Mouse (Mus musculus) kidney, embryonic 14.5 days (tissue): ENCODE data around the gene Styk1. TPM values are rescaled to one million over a fixed set of nuclear protein-coding genes. Genes with fewer than 3 reads are reported as not detected.

Experiments
- ATAC-seq: fragments of 200-750 bp; cut with Nextera tagmentation; 2 replicates; pipeline ENCODE4 v1.8.0; 2017; ENCODE audit warnings: moderate number of reproducible peaks, mild to moderate bottlenecking, moderate TSS enrichment, moderate library complexity; ENCODE audit not compliant: low FRiP score, low TSS enrichment
- H3K27ac ChIP-seq: fragments of 300-500 bp; sonication (generic); 2 replicates; pipeline ENCODE4 v1.5.1; 2014; ENCODE audit warnings: low read depth, mild to moderate bottlenecking, low read length, moderate library complexity, mixed read lengths
- H3K27me3 ChIP-seq: fragments of 300-500 bp; sonication (generic); 2 replicates; pipeline ENCODE4 v1.6.1; 2014; ENCODE audit warnings: mild to moderate bottlenecking, low read length; ENCODE audit not compliant: control insufficient read depth, insufficient read depth
- H3K36me3 ChIP-seq: fragments of 300-500 bp; sonication (generic); 2 replicates; pipeline ENCODE4 v1.6.1; 2014; ENCODE audit warnings: low read length, mixed read lengths; ENCODE audit not compliant: control insufficient read depth, insufficient read depth
- H3K4me1 ChIP-seq: fragments of 300-500 bp; sonication (generic); 2 replicates; pipeline ENCODE4 v1.6.1; 2014; ENCODE audit warnings: low read length, mixed read lengths; ENCODE audit not compliant: control insufficient read depth, insufficient read depth
- H3K4me2 ChIP-seq: fragments of 300-500 bp; sonication (generic); replicated peaks from 2 replicates; pipeline ENCODE4 v1.6.1; 2014; ENCODE audit warnings: low read depth, mild to moderate bottlenecking, low read length
- H3K4me3 ChIP-seq: fragments of 300-500 bp; sonication (generic); 2 replicates; pipeline ENCODE4 v1.5.1; 2014; ENCODE audit warnings: mild to moderate bottlenecking, low read length
- H3K9ac ChIP-seq: fragments of 300-500 bp; sonication (generic); 2 replicates; pipeline ENCODE4 v1.6.1; 2014; ENCODE audit warnings: low read depth, mild to moderate bottlenecking, low read length, moderate library complexity
- H3K9me3 ChIP-seq: fragments of 300-500 bp; sonication (generic); 2 replicates; pipeline ENCODE4 v1.6.1; 2016; ENCODE audit warnings: low read length; ENCODE audit not compliant: control insufficient read depth
- WGBS: fragments of 180-500 bp; shearing (Covaris S2); extraction: QIAGEN DNeasy Blood & Tissue Kit; methylation state at CpG from one replicate; pipeline ENCODE4 v1.1.7; 2014; 5-methylcytosine and 5-hydroxymethylcytosine counted together
- polyA plus RNA-seq: library from polyadenylated mRNA; unstranded; fragments of >200 nt; fragmentation: Nextera tagmentation; extraction: Ambion mirVana; gene quantifications from 2 replicates; pipeline ENCODE4 v1.2.1, GENCODE M21; 2014

Gene Styk1
- polyA plus RNA-seq, result 3.6 and 5.0 TPM in 2 replicates

GRCm38 (mm10) chr6:131353352-131353919 lies at the start of gene Styk1:
Gene Styk1, minus strand, starts transcription at chr6:131353597.
- 1% methylated on average over 16 of the region's 16 CpGs for WGBS
- Histone ChIP-seq H3K4me1 (no peaks in the 10 kb centered on the region), H3K4me2 (peak within 1 kb of the TSS; percentile 51), H3K36me3 (no peaks in the 10 kb centered on the region), H3K27ac (no peak within 1 kb of the TSS; the same call in 1 of the 2 replicates), H3K4me3 (peak within 1 kb of the TSS; percentile 32), H3K9ac (peak within 1 kb of the TSS; percentile 42; the same call in 1 of the 2 replicates), H3K9me3 (no peaks in the 10 kb centered on the region), H3K27me3 (no peaks in the 10 kb centered on the region)
- ATAC-seq, result peak; percentile 93

GRCm38 (mm10) chr6:131403036-131403435 lies 49.6 kb upstream of the Styk1 start:
- H3K9me3 ChIP-seq, result no peaks in the 10 kb centered on the region
- H3K36me3 ChIP-seq, result no peaks in the 10 kb centered on the region
- no peak overlapping the region for H3K4me2 ChIP-seq
- H3K9ac ChIP-seq, result no peak overlapping the region
- H3K27ac ChIP-seq, result no peak overlapping the region
- WGBS, result 56% methylated on average over 2 of the region's 2 CpGs
- no peak for ATAC-seq
- 0 out of 2 replicates have a peak, but pooled peaks cover 4% of the 10 kb centered on the region for H3K4me1 ChIP-seq
- H3K27me3 ChIP-seq, result no peaks in the 10 kb centered on the region
- H3K4me3 ChIP-seq, result no peak overlapping the region

GRCm38 (mm10) chr6:131402606-131403005 lies 49.2 kb upstream of the Styk1 start:
- Histone ChIP-seq H3K4me3 (no peak overlapping the region), H3K36me3 (no peaks in the 10 kb centered on the region), H3K4me2 (no peak overlapping the region), H3K4me1 (0 out of 2 replicates have a peak, but pooled peaks cover 4% of the 10 kb centered on the region), H3K9me3 (no peaks in the 10 kb centered on the region), H3K27me3 (no peaks in the 10 kb centered on the region), H3K9ac (no peak overlapping the region), H3K27ac (no peak overlapping the region)
- no peak for ATAC-seq

- Histone ChIP-seq H3K9ac (no peak overlapping the region), H3K27ac (no peak overlapping the region), H3K36me3 (no peaks in the 10 kb centered on the region), H3K27me3 (no peaks in the 10 kb centered on the region), H3K9me3 (no peaks in the 10 kb centered on the region), H3K4me3 (no peak overlapping the region), H3K4me1 (0 out of 2 replicates have a peak, but pooled peaks cover 4% of the 10 kb centered on the region), H3K4me2 (no peak overlapping the region)
- no peak for ATAC-seq
- WGBS, result 92% methylated on average over 2 of the region's 2 CpGs
These were observed 47.9 kb upstream of the Styk1 start for GRCm38 (mm10) chr6:131401259-131401658.

GRCm38 (mm10) chr6:131396650-131397049 lies 43.3 kb upstream of the Styk1 start:
- no peaks in the 10 kb centered on the region for H3K27me3 ChIP-seq
- no peaks in the 10 kb centered on the region for H3K4me1 ChIP-seq
- H3K27ac ChIP-seq, result no peak overlapping the region
- WGBS, result 52% methylated on average over 1 of the region's 1 CpGs
- no peak for ATAC-seq
- H3K9ac ChIP-seq, result no peak overlapping the region
- no peak overlapping the region for H3K4me2 ChIP-seq
- no peaks in the 10 kb centered on the region for H3K36me3 ChIP-seq
- H3K9me3 ChIP-seq, result no peaks in the 10 kb centered on the region
- no peak overlapping the region for H3K4me3 ChIP-seq

GRCm38 (mm10) chr6:131393873-131394660 lies 40.7 kb upstream of the Styk1 start:
- no peaks in the 10 kb centered on the region for H3K9me3 ChIP-seq
- WGBS, result 77% methylated on average over 4 of the region's 4 CpGs

GRCm38 (mm10) chr6:131388040-131389021 lies 34.9 kb upstream of the Styk1 start, which contains the start of gene Ybx3:
Gene Ybx3, minus strand, starts transcription at chr6:131388476.
- H3K4me2 ChIP-seq, result peak within 1 kb of the TSS; percentile 78
- H3K27me3 ChIP-seq, result no peaks in the 10 kb centered on the region
- H3K4me3 ChIP-seq, result peak within 1 kb of the TSS; percentile 88
- ATAC-seq, result peak; percentile 93
- peak within 1 kb of the TSS; percentile 91 for H3K9ac ChIP-seq
- H3K4me1 ChIP-seq, result peaks cover 14% of the 10 kb centered on the region; the same call in 1 of the 2 replicates
- H3K27ac ChIP-seq, result peak within 1 kb of the TSS; percentile 76
- H3K36me3 ChIP-seq, result no peaks in the 10 kb centered on the region
- WGBS, result under 1% methylated on average over 56 of the region's 107 CpGs
- H3K9me3 ChIP-seq, result no peaks in the 10 kb centered on the region

More at GRCm38 (mm10) chr6:131393873-131394660, 40.7 kb upstream of the Styk1 start:
- Histone ChIP-seq H3K4me1 (no peaks in the 10 kb centered on the region), H3K4me3 (no peak overlapping the region), H3K27ac (no peak overlapping the region), H3K4me2 (no peak overlapping the region), H3K36me3 (no peaks in the 10 kb centered on the region), H3K27me3 (no peaks in the 10 kb centered on the region), H3K9ac (no peak overlapping the region)
- ATAC-seq, result no peak

GRCm38 (mm10) chr6:131387221-131388039 lies 34.0 kb upstream of the Styk1 start:
- Histone ChIP-seq H3K4me3 (peak overlapping the region; percentile 88), H3K36me3 (no peaks in the 10 kb centered on the region), H3K27me3 (no peaks in the 10 kb centered on the region), H3K27ac (peak overlapping the region; percentile 76), H3K9me3 (no peaks in the 10 kb centered on the region), H3K9ac (peak overlapping the region; percentile 91), H3K4me2 (peak overlapping the region; percentile 78), H3K4me1 (peaks cover 22% of the 10 kb centered on the region; the same call in 1 of the 2 replicates)
- peak; percentile 17; the same call in 1 of the 2 replicates for ATAC-seq
- WGBS, result under 1% methylated on average over 43 of the region's 43 CpGs
